Mouse (Mus musculus) stomach, embryonic 14.5 days (tissue): ENCODE results near the gene Chd2. TPM values are rescaled to one million over a fixed set of nuclear protein-coding genes. Genes with fewer than 3 reads are reported as not detected.

ENCODE experiments used
- ATAC-seq: fragments of 200-750 bp; cut with Nextera tagmentation; 2 replicates; pipeline ENCODE4 v1.8.0; 2017; ENCODE audit warnings: low read depth, moderate TSS enrichment; ENCODE audit not compliant: insufficient number of reproducible peaks, insufficient read depth, low FRiP score
- H3K27ac ChIP-seq: fragments of 300-500 bp; sonication (generic); 2 replicates; pipeline ENCODE4 v1.5.1; 2014; ENCODE audit warnings: mild to moderate bottlenecking, low read length, moderate library complexity, mixed read lengths
- H3K27me3 ChIP-seq: fragments of 300-500 bp; sonication (generic); 2 replicates; pipeline ENCODE4 v1.6.1; 2014; ENCODE audit warnings: low read length, control low read depth, mixed read lengths; ENCODE audit not compliant: control insufficient read depth, insufficient read depth
- H3K36me3 ChIP-seq: fragments of 300-500 bp; sonication (generic); 2 replicates; pipeline ENCODE4 v1.6.1; 2014; ENCODE audit warnings: mild to moderate bottlenecking, control low read depth, low read length, moderate library complexity, mixed read lengths; ENCODE audit not compliant: control insufficient read depth, insufficient read depth
- H3K4me1 ChIP-seq: fragments of 300-500 bp; sonication (generic); 2 replicates; pipeline ENCODE4 v1.6.1; 2014; ENCODE audit warnings: low read length, control low read depth, mixed read lengths; ENCODE audit not compliant: control insufficient read depth, insufficient read depth
- H3K4me2 ChIP-seq: fragments of 300-500 bp; sonication (generic); replicated peaks from 2 replicates; pipeline ENCODE4 v1.6.1; 2014; ENCODE audit warnings: low read depth, low read length, control low read depth
- H3K4me3 ChIP-seq: fragments of 300-500 bp; sonication (generic); 2 replicates; pipeline ENCODE4 v1.5.1; 2014; ENCODE audit warnings: low read depth, low read length, control low read depth
- H3K9ac ChIP-seq: fragments of 300-500 bp; sonication (generic); replicated peaks from 2 replicates; pipeline ENCODE4 v1.6.1; 2014; ENCODE audit warnings: low read depth, mild to moderate bottlenecking, control low read depth, low read length, moderate library complexity, mixed read lengths
- H3K9me3 ChIP-seq: fragments of 300-500 bp; sonication (generic); 2 replicates; pipeline ENCODE4 v1.6.1; 2016; ENCODE audit warnings: low read depth, low read length, control low read depth; ENCODE audit not compliant: control insufficient read depth
- WGBS: fragments of 180-500 bp; shearing (Covaris S2); extraction: QIAGEN DNeasy Blood & Tissue Kit; methylation state at CpG from one replicate; pipeline ENCODE4 v1.1.7; 2014; 5-methylcytosine and 5-hydroxymethylcytosine counted together
- polyA plus RNA-seq: library from polyadenylated mRNA; unstranded; fragments of >200 nt; fragmentation: Nextera tagmentation; extraction: Ambion mirVana; gene quantifications from 2 replicates; pipeline ENCODE4 v1.2.1, GENCODE M21; 2014

Gene Chd2
- polyA plus RNA-seq, 1 experiment from 2014 or later: 71.0 TPM

DNA sequence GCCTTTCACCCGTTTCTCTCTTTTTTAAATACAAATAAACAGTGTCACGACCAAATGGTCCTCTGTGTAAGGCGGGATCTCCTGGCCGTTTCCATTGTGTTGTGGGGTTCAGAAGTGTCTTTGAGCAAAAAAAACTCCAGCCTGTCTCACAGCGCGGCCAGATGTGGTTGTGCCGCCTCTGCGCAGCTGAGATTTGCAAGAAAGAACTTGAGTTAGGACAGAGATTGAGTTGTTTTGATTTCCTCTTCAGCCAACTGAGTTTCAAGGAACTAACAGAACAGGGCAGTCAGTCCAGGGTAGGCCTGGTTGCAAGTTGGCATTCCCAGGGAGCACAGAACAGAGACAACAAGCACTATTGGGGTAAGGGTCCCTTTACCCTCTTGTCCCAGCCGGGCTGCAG lies 149.3 kb downstream of the Chd2 start:
- no peaks in the 10 kb centered on the region for H3K9me3 ChIP-seq
- no peaks in the 10 kb centered on the region for H3K27me3 ChIP-seq
- H3K4me3 ChIP-seq: peak overlapping the region; percentile 94
- peaks cover 50% of the 10 kb centered on the region for H3K4me1 ChIP-seq
- peak overlapping the region; percentile 86 for H3K9ac ChIP-seq
- peak overlapping the region; percentile 85 for H3K4me2 ChIP-seq
- WGBS: 2% methylated on average over 9 of the region's 9 CpGs
- peak overlapping the region; percentile 96 for H3K27ac ChIP-seq
- H3K36me3 ChIP-seq: peaks cover 3% of the 10 kb centered on the region; the same call in 1 of the 2 replicates
- ATAC-seq: no peak

DNA sequence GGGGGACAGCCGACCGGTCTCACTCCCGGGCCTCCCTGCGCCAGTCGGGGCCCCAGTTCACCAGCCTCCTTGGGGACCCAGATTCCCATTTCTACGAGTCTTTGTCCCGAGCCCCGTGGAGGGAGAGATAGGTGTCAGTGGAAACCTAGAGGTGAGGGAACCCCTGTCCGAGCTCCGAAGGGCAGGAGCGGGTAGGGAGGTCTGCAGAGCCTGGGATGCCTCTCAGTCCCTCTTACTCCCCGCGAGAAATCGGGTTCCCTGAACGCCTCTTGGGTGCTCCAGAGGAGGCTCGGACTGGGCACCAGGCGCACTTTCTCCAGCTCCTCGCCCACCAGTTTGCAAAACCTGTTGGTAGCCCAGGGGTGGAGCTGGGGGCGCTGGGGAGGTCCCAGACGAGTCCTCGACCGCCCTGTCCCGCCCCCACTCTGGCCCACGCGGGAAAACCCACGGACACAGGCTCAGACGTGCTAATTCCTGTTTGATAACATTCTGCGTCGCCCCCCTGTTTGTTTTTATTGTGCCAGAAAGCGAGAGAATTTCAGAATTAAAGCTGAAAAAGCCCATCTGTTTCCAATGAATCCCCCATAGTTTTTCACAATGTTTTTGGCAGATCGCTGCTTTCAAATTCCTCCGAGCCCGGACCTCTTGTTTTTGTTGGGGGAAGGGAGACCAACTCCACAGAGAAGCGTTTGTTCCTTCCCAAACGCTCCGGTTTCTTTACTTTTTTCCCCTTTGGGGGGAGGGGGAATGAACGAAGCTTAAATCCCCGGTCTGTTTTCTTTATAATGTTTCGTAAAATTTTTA lies 149.9 kb downstream of the Chd2 start:
- Histone ChIP-seq H3K4me2 (peak overlapping the region; percentile 85), H3K27me3 (no peaks in the 10 kb centered on the region), H3K36me3 (peaks cover 3% of the 10 kb centered on the region; the same call in 1 of the 2 replicates), H3K27ac (peak overlapping the region; percentile 96), H3K4me1 (peaks cover 47% of the 10 kb centered on the region), H3K9ac (peak overlapping the region; percentile 86), H3K9me3 (no peaks in the 10 kb centered on the region), H3K4me3 (peak overlapping the region; percentile 94)
- ATAC-seq: peak; percentile 25; the same call in 1 of the 2 replicates
- WGBS: under 1% methylated on average over 39 of the region's 39 CpGs

DNA sequence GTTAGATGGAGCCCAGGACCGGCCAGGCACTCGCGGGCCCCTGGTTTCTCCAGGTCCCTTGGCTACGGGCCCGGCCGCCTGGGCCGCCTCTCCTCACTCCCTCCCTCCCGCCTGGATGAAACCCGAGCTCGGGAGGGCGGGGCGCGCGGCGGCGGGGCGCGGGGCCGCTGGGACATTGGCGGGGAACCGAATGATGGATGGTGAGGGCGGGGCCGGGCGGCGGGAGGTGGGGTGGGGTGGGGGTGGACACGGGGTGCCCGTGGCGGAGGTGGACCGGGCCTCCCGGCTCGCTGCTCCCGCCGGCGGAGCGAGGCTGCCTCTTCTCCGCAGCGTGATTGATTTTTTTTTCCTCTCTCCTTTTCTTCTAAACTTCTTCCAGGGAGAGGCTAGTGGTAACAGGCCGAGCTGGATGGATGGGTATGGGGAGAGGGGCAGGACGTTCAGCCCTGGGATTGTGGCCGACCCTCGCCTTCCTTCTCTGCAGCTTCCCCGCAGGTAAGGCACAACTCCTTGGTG lies 150.6 kb downstream of the Chd2 start:
- Histone ChIP-seq H3K4me2 (peak overlapping the region; percentile 85), H3K4me1 (peaks cover 40% of the 10 kb centered on the region), H3K27me3 (no peaks in the 10 kb centered on the region), H3K36me3 (peaks cover 3% of the 10 kb centered on the region; the same call in 1 of the 2 replicates), H3K4me3 (peak overlapping the region; percentile 94), H3K9me3 (no peaks in the 10 kb centered on the region), H3K27ac (peak overlapping the region; percentile 96), H3K9ac (peak overlapping the region; percentile 86)
- peak; percentile 89 for ATAC-seq
- 1% methylated on average over 36 of the region's 42 CpGs for WGBS

DNA sequence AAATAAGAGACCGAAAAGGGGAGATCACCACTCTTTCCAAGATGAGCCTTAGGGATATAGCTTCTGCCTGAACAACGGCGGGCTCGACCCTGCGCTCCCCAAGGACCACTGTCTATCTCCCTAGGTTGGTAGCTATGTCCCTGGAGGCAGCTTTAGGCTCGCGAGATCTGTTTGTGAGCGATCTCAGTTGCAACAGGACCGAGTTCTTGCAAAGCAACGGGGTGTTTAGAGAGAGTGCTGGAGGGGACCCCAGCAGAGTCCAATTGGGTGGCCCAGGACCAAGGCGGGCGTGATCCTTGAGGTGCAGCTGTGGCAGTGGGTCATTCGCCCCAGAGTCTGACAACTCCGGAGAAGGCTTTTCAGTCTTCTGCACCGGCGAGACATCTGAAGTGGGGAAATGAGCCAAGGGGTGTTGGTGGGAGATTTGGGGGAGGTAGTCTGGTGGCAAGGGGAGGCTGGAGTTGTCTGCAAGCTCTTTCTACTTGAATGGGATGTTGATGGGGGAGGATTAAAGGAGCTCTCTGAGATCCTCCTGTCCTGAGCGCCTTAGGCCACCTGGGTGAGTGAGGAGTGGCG lies 151.1 kb downstream of the Chd2 start:
- H3K9ac ChIP-seq: 0 out of 2 replicates have a peak overlapping the region, but pooled peaks have one; percentile 86
- H3K36me3 ChIP-seq: peaks cover 3% of the 10 kb centered on the region; the same call in 1 of the 2 replicates
- peak overlapping the region; percentile 96 for H3K27ac ChIP-seq
- H3K27me3 ChIP-seq: no peaks in the 10 kb centered on the region
- H3K4me2 ChIP-seq: peak overlapping the region; percentile 85
- H3K4me3 ChIP-seq: peak overlapping the region; percentile 94
- H3K9me3 ChIP-seq: no peaks in the 10 kb centered on the region
- H3K4me1 ChIP-seq: peaks cover 35% of the 10 kb centered on the region
- WGBS: 5% methylated on average over 18 of the region's 18 CpGs
- ATAC-seq: 0 out of 2 replicates have a peak, but pooled peaks have one; percentile 1

DNA sequence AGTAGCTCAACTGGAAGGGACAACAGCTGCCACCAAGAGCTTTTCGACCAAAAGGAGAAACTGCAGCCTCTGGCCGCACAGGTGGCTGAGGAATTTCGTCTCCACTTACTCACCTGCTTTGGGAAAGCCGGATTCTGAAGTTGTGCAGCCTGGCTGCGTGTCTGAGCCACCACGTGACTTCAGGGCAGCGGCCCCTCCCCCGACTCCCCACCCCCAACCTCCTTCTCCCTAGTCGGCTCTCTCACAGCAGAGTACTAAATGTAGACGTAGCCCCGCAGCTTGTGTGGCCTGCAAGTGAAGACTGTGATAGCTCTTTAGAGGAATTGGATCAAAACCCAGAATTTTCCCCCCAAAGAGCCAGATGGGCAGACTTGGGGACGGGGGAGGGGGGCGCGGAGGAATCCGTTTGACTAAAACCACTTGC lies 151.7 kb downstream of the Chd2 start:
- Histone ChIP-seq H3K9ac (no peak overlapping the region), H3K36me3 (peaks cover 2% of the 10 kb centered on the region; the same call in 1 of the 2 replicates), H3K9me3 (no peaks in the 10 kb centered on the region), H3K4me1 (peaks cover 30% of the 10 kb centered on the region), H3K4me2 (peak overlapping the region; percentile 85), H3K27me3 (no peaks in the 10 kb centered on the region), H3K4me3 (peak overlapping the region; percentile 94; the same call in 1 of the 2 replicates), H3K27ac (peak overlapping the region; percentile 96)
- ATAC-seq: peak; percentile 38; the same call in 1 of the 2 replicates
- WGBS: 1% methylated on average over 15 of the region's 15 CpGs

DNA sequence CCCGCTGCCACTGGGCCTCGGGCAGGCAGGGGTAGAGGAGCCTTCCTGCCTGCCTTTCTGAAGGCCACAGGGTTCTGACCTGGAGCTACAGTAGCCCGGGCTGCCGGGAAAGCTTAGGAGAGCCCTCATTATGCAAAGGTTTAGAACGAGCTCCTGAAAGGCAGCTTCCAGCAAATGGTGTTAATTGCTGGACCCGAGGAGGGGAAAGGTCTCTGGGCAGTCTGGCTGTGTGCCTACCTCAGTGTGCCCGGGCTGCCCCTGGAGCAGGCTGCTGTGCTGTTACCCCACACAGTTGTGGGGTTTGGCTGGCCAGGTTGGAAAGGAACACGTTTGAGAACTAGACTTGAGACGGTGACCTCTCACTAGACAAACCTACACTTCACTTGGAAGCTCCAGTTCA lies 152.2 kb downstream of the Chd2 start:
- H3K9ac ChIP-seq: no peak overlapping the region
- H3K4me3 ChIP-seq: 0 out of 2 replicates have a peak overlapping the region, but pooled peaks have one; percentile 94
- H3K27ac ChIP-seq: peak overlapping the region; percentile 96; the same call in 1 of the 2 replicates
- no peak for ATAC-seq
- no peaks in the 10 kb centered on the region for H3K27me3 ChIP-seq
- H3K4me1 ChIP-seq: peaks cover 28% of the 10 kb centered on the region
- no peaks in the 10 kb centered on the region for H3K36me3 ChIP-seq
- no peaks in the 10 kb centered on the region for H3K9me3 ChIP-seq
- 13% methylated on average over 9 of the region's 9 CpGs for WGBS
- H3K4me2 ChIP-seq: peak overlapping the region; percentile 85

DNA sequence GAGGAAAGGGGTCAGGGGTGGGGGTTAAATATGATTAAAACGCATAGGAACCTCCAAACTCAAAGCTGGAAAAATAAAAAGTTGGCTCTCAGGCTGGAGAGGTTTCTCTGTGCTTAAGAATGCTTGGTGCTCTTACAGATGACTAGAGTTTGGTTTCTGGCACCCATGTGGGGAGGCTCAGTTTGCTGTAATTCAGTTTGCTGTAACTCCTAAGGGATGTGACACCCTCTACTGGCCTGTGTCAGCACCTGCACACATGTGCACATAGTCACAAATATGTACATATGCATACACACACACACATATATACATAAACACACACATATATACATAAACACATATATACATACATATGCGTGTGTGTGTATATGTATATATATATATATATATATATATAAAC lies 152.8 kb downstream of the Chd2 start:
- 63% methylated on average over 2 of the region's 2 CpGs for WGBS
- H3K27ac ChIP-seq: no peak overlapping the region
- H3K36me3 ChIP-seq: no peaks in the 10 kb centered on the region
- H3K9me3 ChIP-seq: no peaks in the 10 kb centered on the region
- H3K9ac ChIP-seq: no peak overlapping the region
- H3K4me2 ChIP-seq: no peak overlapping the region
- H3K27me3 ChIP-seq: no peaks in the 10 kb centered on the region
- H3K4me1 ChIP-seq: peaks cover 26% of the 10 kb centered on the region
- no peak for ATAC-seq
- H3K4me3 ChIP-seq: no peak overlapping the region

DNA sequence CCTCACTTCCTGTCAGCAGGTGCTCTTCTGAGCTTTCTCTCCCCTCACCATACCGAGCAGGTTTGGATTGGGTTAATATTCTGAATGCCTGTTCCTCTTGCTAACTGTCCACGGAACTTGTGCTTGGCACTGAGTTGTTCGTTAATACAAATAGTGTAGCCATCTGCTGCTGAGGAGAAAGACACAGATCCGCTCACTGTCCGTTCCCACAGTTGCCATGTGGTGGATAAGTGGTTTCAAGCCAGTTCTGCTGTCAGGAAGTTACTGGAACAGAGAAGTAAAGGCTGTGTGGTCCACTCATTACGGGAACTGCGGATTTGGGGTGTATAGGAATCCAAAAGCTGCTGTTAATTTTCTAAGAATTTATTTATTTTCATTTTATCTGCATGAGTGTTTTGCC lies 158.8 kb downstream of the Chd2 start:
- Histone ChIP-seq H3K4me2 (no peak overlapping the region), H3K27me3 (no peaks in the 10 kb centered on the region), H3K4me3 (no peak overlapping the region), H3K9me3 (no peaks in the 10 kb centered on the region), H3K9ac (no peak overlapping the region), H3K4me1 (peaks cover 21% of the 10 kb centered on the region), H3K36me3 (no peaks in the 10 kb centered on the region), H3K27ac (no peak overlapping the region)
- 65% methylated on average over 7 of the region's 7 CpGs for WGBS
- ATAC-seq: no peak
